Mouse (Mus musculus): Measurements from ENCODE around the gene Gm21988. TPM values are rescaled to one million over a fixed set of nuclear protein-coding genes. Genes with fewer than 3 reads are reported as not detected.

Gene Gm21988
- total RNA-seq, 2 experiments from 2014 or later: 5.2 to 6.0 TPM

DNA sequence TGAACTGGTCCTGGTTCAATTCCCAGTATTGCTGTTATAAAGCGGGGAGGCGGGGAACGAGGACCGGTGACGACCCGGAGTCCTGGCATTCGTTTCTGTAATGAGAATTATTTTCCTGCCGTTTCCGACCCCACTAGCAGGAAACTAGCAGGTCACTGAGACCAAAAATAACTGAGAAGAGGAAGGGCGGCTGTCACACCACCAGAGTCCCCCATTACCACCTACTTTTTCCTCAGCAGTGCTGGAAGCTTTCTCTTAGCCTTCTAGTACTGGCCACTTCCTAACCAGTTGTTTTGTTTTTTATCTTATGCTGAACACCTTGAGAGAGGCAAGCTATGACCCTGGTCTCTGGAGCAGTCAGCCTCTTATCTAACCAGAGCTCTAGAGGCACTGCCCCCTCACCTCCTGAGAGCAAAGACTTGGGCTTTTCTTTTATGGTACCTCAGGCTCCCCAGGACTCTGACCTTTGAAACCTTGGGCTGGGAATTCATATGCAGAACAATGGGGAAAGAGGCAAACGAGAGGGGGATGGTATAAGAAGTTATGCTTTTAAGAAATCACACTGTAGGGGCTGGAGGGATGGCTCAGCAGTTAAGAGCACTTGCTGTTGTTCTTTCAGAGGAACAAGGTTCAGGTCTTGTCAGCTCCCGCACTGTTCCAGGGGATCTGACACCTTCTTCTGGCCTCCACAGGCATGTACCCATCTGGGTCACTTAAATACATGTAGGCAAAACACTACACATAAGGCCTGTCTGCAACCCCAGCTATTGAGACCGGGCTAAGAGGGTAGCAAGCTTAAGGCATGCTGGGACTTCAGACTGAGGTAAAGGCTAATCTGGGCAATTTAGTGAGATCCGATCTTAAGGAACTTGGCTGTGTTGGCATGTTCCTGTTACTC, 17.8 kb downstream of the Gm21988 start:
- intact Hi-C loops (cut with DNase I): no loop called here
- peak in 1 of 2 experiments; percentile 21 for DNase-seq (ENCODE audit: low spot score in 2 of 2)

- peak; percentile 94 to 98 for DNase-seq (ENCODE audit: low spot score in 2 of 2)
- intact Hi-C loops (cut with DNase I): no loop called here
These were observed 18.7 kb downstream of the Gm21988 start, which contains the start of gene Slc16a13 for GRCm38 (mm10) chr11:70220731-70221602. Gene Slc16a13, minus strand, starts transcription at chr11:70221064.

DNA sequence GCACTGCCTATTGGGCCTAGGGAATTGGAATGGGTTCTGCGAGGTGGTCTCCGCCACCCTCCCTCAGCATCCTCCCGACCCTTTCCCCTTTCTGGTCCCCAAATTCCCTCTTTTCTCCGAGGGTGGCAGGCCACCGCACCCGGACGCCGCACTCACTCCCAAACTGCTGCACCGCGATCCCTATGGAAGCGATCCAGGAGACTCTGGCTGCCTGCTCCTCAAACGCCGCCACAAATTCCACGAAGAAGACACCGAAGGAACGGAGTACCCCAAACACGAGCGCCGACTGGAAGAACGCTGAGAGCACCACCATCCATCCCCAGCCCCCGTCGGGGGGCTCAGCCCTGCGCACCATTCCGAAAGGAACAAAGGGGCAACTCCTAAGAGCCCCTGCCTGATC, 19.3 kb downstream of the Gm21988 start:
- intact Hi-C loops (cut with DNase I): no loop called here
- DNase-seq (ENCODE audit: low spot score in 2 of 2): peak in 1 of 2 experiments; percentile 32

DNA sequence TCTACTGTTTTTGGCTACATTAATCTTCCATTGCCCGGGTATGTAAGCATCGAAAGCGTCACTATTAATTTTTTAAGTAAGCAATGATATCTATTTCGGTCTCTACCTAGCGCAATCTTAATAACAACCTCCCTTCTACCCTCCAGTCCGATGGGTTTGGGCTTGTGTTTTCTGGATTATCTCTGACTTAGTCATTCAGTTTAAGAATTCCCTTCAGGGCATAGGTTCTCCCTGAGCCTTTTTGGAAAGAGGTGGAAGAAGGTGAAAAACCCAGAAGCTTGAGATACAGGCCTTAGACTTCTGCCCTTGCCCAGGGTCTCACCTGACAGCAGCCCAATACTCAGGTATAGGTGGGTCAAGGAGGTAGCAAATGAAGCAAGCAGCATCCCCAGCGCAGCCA, 19.8 kb downstream of the Gm21988 start:
- DNase-seq (ENCODE audit: low spot score in 2 of 2): no peak
- intact Hi-C loops (cut with DNase I): no loop called here

DNA sequence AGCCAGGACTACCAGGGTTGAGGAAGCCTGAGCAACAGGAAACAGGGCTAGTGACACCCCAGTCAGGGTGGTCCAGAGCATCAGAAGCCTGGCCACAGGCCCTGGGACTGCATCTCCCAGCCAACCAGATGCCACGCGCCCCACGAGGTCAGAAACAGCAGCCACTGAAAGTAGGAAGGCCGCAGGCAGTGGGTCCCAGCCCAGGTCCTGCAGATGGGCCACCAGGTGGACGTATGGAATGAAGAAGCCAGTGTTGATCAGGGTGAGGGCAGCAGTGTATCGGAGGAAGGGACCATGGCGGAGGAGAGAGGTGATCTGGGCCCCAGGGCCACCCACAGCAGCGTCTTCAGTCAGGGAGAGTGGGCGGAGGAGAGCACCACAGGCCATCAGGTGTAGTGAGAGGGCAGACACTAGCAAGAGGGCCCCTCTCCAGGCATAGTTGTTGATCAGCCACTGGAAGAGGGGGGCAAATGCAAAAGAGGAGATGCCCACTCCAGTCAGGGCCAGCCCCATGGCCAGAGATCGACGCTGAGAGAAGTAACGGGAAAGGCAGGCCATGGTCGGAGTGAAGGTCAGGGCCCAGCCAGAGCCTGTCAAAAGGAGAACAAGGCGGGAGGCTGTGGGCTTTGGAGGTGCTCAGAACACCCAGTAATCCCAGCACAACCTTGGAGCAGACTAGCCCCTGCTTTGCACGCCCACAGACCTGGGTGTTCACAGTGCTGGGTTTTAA, 20.7 kb downstream of the Gm21988 start:
- intact Hi-C loops (cut with DNase I): no loop called here
- no peak for DNase-seq (ENCODE audit: low spot score in 2 of 2)

DNA sequence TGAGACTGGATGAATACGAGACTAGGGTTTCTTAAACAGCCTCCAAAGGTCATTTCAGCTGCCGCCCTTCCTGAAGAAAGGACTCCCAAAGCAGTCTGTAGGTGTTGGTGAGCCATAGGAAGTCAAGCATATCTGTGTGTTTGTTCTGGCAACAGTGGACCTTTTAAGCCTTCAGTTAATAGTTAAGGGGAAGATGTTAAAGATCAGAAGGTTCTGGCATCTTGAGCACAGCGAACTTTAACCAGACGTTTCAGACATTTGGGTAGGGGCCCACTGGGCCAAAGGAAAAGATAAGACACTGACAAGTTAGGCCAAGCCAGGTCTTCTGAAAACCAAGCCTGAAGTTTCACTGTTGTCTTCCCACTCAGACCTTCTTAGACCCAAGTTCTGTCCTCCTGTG, 21.6 kb downstream of the Gm21988 start:
- DNase-seq (ENCODE audit: low spot score in 2 of 2): no peak
- intact Hi-C loops (cut with DNase I): no loop called here

GRCm38 (mm10) chr11:70216103-70216502, 23.5 kb downstream of the Gm21988 start:
- intact Hi-C loops (cut with DNase I): no loop called here
- DNase-seq (ENCODE audit: low spot score in 2 of 2): no peak

DNA sequence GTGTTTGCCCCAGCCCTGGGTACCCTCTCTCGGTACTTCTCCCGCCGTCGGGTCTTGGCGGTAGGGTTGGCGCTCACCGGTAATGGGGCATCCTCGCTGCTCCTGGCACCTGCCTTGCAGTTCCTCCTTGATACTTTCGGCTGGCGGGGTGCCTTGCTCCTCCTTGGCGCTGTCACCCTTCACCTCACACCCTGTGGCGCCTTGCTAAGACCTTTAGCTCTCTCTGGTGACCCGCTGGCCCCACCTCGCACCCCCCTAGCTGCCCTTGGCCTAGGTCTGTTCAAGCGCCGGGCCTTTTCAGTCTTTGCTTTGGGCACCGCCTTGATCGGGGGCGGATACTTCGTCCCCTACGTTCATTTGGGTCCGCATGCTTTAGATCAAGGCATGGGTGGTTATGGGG, 24.3 kb downstream of the Gm21988 start:
- intact Hi-C loops (cut with DNase I): no loop called here
- DNase-seq (ENCODE audit: low spot score in 2 of 2): no peak

DNA sequence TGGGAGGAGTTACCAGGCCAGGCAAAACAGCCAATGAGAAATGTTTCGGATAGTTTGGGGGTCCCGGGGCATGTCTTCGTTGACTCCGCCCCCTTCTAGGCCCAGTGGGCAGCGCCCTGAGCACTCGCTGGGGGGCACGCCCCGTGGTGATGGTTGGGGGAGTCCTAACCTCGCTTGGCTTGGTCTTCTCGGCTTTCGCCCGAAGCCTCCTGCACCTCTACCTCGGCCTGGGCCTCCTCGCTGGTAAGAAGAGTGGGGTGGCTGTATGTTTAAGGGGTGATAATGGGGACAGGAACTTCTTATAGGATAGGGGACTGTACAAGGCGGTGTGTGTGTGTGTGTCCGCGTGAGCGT, 24.8 kb downstream of the Gm21988 start:
- intact Hi-C loops (cut with DNase I): loop anchor here (5.0 kb wide), 2 partner anchors 213 to 283 kb away; partner anchors contain the start of gene Dvl2
- DNase-seq (ENCODE audit: low spot score in 2 of 2): no peak

GRCm38 (mm10) chr11:70214191-70214855, 25.3 kb downstream of the Gm21988 start:
- no peak for DNase-seq (ENCODE audit: low spot score in 2 of 2)
- intact Hi-C loops (cut with DNase I): loop anchor here (5.0 kb wide), 2 partner anchors 212 to 282 kb away; partner anchors contain the start of gene Dvl2

GRCm38 (mm10) chr11:70213736-70214135, 25.9 kb downstream of the Gm21988 start:
- intact Hi-C loops (cut with DNase I): loop anchor here (1.0 to 5.0 kb wide), 4 partner anchors 139 to 281 kb away; partner anchors contain the start of gene Dvl2
- DNase-seq (ENCODE audit: low spot score in 2 of 2): peak; percentile 56 to 58

DNA sequence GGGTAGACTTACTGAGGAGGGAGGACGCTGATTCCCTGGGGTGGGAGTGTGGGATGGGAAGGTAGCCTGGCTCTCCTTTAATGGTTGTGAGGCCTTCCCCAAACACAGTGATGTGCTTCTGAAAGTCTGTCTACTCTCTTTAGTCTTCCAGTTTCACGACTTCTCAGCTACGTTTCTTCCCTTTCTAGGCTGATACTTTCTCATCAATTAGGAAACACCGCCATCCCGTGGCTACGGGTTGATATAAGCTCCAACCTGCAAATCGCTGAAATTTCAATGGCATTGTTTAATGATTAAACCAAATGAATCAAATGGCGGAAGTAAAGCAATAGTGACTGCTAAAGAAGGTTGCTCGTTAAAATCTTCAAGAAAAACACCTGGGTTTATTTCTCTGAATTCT, 26.7 kb downstream of the Gm21988 start:
- intact Hi-C loops (cut with DNase I): loop anchor here (1.0 to 5.0 kb wide), 4 partner anchors 139 to 281 kb away; partner anchors contain the start of gene Dvl2
- peak; percentile 65 to 79 for DNase-seq (ENCODE audit: low spot score in 2 of 2)

- intact Hi-C loops (cut with DNase I): loop anchor here (2.0 to 5.0 kb wide), 3 partner anchors 156 to 280 kb away; partner anchors contain the start of gene Dvl2
- no peak for DNase-seq (ENCODE audit: low spot score in 2 of 2)
These were observed 27.2 kb downstream of the Gm21988 start, which contains the start of gene Slc16a11 for GRCm38 (mm10) chr11:70212423-70212822. Gene Slc16a11, plus strand, starts transcription at chr11:70212752.

DNA sequence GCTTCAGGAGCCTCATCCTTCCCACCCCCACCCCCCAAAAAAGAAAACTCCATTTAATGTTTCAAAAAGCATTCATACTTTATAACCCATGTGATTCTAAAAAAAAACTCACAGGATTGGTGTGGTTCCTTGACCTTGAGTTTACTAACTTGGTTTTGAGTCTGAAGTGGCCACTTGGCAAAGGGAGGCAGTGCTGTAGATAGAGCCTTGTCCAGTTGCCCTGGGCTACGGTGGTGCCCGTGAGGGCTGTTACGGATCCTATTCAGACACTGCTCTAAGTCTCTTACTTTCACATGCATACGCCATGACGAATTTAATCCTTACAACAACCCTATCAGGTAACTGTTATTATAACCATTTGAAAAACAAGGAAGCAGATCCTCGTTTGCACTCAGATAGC, 27.7 kb downstream of the Gm21988 start:
- no peak for DNase-seq (ENCODE audit: low spot score in 2 of 2)
- intact Hi-C loops (cut with DNase I): loop anchor here (2.0 to 5.0 kb wide), 3 partner anchors 155 to 280 kb away; partner anchors contain the start of gene Dvl2

- intact Hi-C loops (cut with DNase I): loop anchor here (5.0 kb wide), 2 partner anchors 208 to 278 kb away; partner anchors contain the start of gene Dvl2
- DNase-seq (ENCODE audit: low spot score in 2 of 2): no peak
These were observed 28.9 kb downstream of the Gm21988 start for GRCm38 (mm10) chr11:70210681-70211080.

DNA sequence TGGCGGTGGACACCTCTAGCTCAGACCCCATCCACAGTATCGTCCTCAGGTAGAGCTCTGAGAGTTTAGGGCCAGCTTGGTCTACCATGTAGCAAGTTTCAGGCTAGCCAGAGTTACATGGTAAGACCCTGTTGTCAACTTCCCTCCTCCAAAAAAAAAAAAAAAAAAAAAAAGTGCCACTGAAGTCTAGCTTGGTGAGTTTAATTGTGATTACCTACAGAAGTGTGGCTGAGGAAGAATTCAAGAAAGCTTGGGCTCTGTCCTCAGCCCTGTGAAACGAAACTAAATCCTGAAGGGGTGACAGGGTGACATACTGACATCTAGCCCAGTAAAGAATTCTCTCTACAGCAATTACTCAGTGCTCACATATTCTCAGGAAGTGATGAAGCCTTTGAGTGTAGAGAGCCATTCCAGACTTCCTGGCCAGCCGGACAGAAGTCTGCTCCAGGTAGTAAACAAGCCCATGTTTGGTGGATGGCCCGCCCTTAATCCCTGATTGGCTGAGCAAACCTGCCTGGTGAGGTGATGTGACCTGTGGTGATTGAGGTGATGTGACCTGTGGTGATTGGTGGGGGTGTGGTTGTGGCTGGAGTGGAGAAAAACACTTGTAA, 30.7 kb downstream of the Gm21988 start:
- intact Hi-C loops (cut with DNase I): no loop called here
- DNase-seq (ENCODE audit: low spot score in 2 of 2): no peak

DNA sequence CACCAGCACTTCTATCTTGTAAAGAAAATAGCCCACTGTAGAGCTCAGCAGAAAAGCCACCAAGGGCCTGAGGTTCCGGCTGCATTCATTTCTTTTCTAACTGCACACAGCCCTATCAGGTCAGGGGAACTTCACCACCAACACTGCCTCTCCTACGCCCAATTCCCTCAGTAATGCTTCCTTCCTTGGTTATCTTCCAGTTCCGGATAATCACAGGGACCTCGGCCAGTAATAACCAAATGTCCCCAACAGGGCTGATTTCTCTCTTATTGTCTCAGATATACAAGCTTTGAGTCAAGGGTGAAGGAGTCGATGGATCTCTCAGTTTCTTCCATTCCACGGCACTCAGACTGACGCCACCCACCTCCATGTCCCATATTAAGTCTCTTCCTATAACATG, 32.3 kb downstream of the Gm21988 start:
- intact Hi-C loops (cut with DNase I): no loop called here
- DNase-seq (ENCODE audit: low spot score in 2 of 2): no peak

DNA sequence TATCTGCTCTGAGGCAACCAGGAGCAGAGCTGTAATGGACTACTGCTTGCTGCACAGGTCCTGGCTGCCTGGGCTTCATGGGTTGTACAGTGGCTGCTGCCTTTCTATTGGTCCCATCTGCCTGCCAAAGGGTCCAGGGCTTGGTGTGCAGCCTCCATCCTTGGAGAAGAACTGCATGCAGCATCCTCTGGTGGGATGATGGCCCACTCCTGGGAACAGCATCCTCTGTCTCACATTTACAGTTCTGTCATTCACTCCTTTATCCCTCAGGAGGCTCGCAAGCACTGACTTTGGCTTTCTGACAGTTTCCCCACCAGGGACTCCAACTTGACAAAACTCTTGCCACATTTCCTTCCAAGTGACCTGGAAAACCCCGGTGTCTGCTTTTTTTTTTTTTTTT, 32.8 kb downstream of the Gm21988 start:
- DNase-seq (ENCODE audit: low spot score in 2 of 2): no peak
- intact Hi-C loops (cut with DNase I): no loop called here
